Mouse (Mus musculus) heart, embryonic 15.5 days (tissue): ENCODE data around the gene Sugp2. TPM values are rescaled to one million over a fixed set of nuclear protein-coding genes. Genes with fewer than 3 reads are reported as not detected.
A peak's percentile ranks its signal among the peaks of the same experiment; 100 is the strongest.

ENCODE experiments used
- ATAC-seq: fragments of 200-750 bp; cut with Nextera tagmentation; replicated peaks from 2 replicates; pipeline ENCODE4 v1.8.0; 2017; ENCODE audit warnings: low read depth, moderate TSS enrichment; ENCODE audit not compliant: insufficient number of reproducible peaks, insufficient read depth, low FRiP score
- H3K27ac ChIP-seq: fragments of 300-500 bp; sonication (generic); 2 replicates; pipeline ENCODE4 v1.5.1; 2015; ENCODE audit warnings: mild to moderate bottlenecking, inconsistent platforms
- H3K27me3 ChIP-seq: fragments of 300-500 bp; sonication (generic); 2 replicates; pipeline ENCODE4 v1.6.1; 2015; ENCODE audit warnings: inconsistent platforms
- H3K36me3 ChIP-seq: fragments of 300-500 bp; sonication (generic); 2 replicates; pipeline ENCODE4 v1.6.1; 2015; ENCODE audit warnings: mild to moderate bottlenecking, inconsistent platforms
- H3K4me1 ChIP-seq: fragments of 300-500 bp; sonication (generic); replicated peaks from 2 replicates; pipeline ENCODE4 v1.6.1; 2015; ENCODE audit warnings: inconsistent platforms
- H3K4me2 ChIP-seq: fragments of 300-500 bp; sonication (generic); 2 replicates; pipeline ENCODE4 v1.6.1; 2015; ENCODE audit warnings: inconsistent platforms, mild to moderate bottlenecking, moderate library complexity
- H3K4me3 ChIP-seq: fragments of 300-500 bp; sonication (generic); 2 replicates; pipeline ENCODE4 v1.5.1; 2015; ENCODE audit warnings: mild to moderate bottlenecking, inconsistent platforms
- H3K9ac ChIP-seq: fragments of 300-500 bp; sonication (generic); 2 replicates; pipeline ENCODE4 v1.6.1; 2015; ENCODE audit warnings: mild to moderate bottlenecking, inconsistent platforms
- H3K9me3 ChIP-seq: fragments of 300-500 bp; sonication (generic); replicated peaks from 2 replicates; pipeline ENCODE4 v1.6.1; 2016; ENCODE audit warnings: inconsistent platforms
- WGBS: fragments of 180-500 bp; shearing (Covaris S2); methylation state at CpG from one replicate; pipeline ENCODE4 v1.1.7; 2015; ENCODE audit warnings: mixed read lengths; 5-methylcytosine and 5-hydroxymethylcytosine counted together
- polyA plus RNA-seq: library from polyadenylated mRNA; unstranded; fragments of >200 nt; fragmentation: Nextera tagmentation; extraction: Ambion mirVana; gene quantifications from 2 replicates; pipeline ENCODE4 v1.2.1, GENCODE M21; 2015

The Sugp2 gene
- polyA plus RNA-seq, 1 experiment from 2014 or later = 22.1 TPM

DNA sequence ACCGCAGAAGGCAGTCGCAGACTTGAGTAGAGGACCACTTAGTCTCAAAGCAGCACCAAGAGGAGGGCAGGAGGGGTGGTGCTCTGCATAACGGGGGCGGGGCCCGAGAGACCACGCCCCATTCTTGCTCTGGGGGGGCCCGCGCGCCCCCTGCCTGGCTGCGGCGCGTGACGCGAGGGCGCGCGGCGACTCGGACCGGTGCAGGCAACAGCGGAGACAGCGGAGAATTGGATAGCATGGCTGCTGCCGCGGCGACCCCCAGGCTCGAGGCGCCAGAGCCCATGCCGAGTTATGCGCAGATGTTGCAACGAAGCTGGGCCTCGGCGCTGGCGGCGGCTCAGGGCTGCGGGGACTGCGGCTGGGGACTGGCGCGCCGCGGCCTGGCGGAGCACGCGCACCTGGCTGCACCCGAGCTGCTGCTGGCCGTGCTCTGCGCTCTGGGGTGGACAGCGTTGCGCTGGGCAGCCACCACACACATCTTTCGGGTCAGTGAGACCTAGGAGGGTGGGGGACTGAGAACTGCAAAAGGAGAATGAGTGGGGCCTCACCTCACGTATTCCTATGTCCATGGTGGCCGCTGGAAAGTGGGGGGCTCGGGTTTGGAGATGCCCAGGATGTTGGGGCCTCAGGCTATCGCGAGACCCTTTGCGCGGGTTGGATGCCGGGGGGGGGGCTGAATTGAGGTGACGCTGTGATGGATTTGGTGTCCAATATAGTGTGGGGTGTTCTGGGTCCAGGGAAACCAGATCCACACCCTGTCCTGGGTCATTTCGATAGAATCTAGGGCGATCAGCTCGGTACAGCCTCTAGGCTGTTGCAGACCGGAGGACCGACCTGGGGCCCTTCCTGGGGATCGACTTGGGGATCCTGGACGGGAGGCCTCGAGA lies 81.8 kb downstream of the Sugp2 start, which contains the start of gene Cers1:
Gene Cers1, plus strand, starts transcription at position 152 of the 887 bp plus-strand sequence.
- no peaks in the 10 kb centered on the region for H3K9me3 ChIP-seq

DNA sequence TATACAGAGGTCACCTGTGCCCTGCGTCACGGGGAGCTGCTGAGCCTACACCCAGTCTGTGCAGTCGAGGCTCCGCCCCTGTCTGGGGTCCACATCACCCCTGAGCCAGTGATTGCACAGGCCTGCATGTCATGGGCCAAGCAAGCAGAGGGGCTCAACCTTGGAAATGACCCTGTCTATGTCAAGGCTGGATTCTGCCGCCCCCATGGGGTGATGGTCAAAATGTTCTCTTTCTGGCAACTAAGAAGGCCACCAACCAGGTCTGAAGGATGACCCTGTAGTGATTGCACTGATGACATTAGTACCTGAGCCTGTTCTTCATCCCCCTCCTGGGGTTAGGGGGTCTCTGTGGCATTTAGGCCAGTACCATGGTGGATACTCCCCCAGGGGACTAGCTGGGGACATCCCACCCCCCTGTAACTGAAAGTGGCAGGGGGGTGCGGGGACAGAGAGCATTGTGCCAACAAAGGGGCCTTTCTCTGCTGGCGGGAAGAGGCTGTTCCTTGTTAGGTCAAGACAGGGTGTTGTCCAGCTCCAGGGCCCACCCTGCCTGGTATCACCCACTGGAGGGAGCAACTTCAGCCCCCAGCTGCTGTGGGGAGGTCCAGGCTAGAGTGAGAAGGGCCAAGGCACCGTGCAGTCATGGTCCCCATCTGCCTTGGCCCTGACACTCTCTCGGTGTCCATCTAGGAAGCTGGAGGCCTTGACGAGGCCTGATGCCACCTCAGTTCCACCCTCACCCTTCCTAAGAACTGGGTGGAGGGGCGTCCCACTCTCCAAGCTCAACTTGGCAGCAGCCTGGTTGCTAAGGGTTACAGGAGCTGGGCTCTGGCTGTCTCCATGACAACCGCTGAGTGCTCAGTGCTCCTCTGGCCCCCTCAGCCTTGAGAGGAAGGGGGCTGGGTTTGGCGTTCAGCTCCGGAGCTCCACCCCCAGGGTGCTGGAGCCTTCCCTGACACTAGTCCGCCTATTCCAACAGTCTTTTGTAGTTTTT lies 82.8 kb downstream of the Sugp2 start:
- H3K4me3 ChIP-seq = peak overlapping the region; percentile 53
- peaks cover 35% of the 10 kb centered on the region for H3K4me1 ChIP-seq
- peak overlapping the region; percentile 78 for H3K4me2 ChIP-seq
- H3K27me3 ChIP-seq = 0 out of 2 replicates have a peak, but pooled peaks cover 4% of the 10 kb centered on the region
- peaks cover 14% of the 10 kb centered on the region for H3K36me3 ChIP-seq
- WGBS = 28% methylated on average over 15 of the region's 15 CpGs
- H3K9me3 ChIP-seq = no peaks in the 10 kb centered on the region
- H3K9ac ChIP-seq = 0 out of 2 replicates have a peak overlapping the region, but pooled peaks have one; percentile 47
- 0 out of 2 replicates have a peak, but pooled peaks have one; percentile 32 for ATAC-seq
- H3K27ac ChIP-seq = no peak overlapping the region

More for the DNA sequence above, 81.8 kb downstream of the Sugp2 start, which contains the start of gene Cers1:
- 3% methylated on average over 66 of the region's 66 CpGs for WGBS
- H3K4me3 ChIP-seq = peak within 1 kb of the TSS; percentile 53
- ATAC-seq = peak; percentile 65
- H3K4me2 ChIP-seq = peak within 1 kb of the TSS; percentile 78
- H3K36me3 ChIP-seq = peaks cover 24% of the 10 kb centered on the region
- 0 out of 2 replicates have a peak, but pooled peaks cover 4% of the 10 kb centered on the region for H3K27me3 ChIP-seq
- H3K27ac ChIP-seq = peak within 1 kb of the TSS; percentile 10; the same call in 1 of the 2 replicates
- H3K4me1 ChIP-seq = peaks cover 35% of the 10 kb centered on the region
- H3K9ac ChIP-seq = peak within 1 kb of the TSS; percentile 47

DNA sequence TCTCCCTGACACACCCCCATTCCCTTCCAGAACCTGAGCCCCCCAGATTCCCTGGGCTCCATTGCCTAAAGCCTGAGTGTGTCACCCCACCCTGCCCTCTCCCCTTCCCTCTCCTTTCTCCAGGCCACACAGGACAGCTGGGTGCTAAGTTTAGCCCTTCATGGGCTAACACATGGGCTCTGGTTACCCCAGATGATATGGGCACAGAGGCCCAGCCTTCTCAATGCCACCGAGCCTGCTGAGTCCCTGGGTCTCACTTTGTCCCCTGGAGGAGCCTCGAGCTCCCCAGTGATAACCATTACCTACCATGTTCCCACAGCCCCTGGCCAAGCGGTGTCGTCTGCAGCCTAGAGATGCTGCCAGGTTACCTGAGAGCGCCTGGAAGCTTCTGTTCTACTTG lies 83.8 kb downstream of the Sugp2 start:
- Histone ChIP-seq H3K27me3 (0 out of 2 replicates have a peak, but pooled peaks cover 4% of the 10 kb centered on the region), H3K27ac (no peak overlapping the region), H3K4me1 (peaks cover 35% of the 10 kb centered on the region), H3K9ac (no peak overlapping the region), H3K4me2 (no peak overlapping the region), H3K4me3 (no peak overlapping the region), H3K36me3 (peaks cover 7% of the 10 kb centered on the region), H3K9me3 (no peaks in the 10 kb centered on the region)
- WGBS = 72% methylated on average over 5 of the region's 5 CpGs
- no peak for ATAC-seq

DNA sequence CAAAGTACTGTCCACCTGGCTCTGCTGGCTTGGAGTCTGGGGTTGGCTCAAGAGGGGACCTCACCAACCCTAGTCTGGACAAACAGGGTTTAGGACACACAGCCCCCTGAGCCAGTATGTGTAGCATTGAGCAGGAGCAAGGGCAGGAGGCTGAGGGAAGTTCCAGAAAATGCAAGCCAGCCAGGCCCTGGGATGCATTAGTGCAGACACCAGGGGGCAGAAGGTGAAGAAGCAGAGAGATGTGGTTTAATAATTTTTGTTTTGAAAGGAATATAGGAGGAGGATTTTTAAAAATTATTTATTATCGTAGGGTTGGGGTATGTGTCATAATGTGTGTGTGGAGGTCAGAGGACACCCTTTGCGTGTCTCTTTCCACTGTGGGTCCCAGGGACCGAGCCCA lies 89.7 kb downstream of the Sugp2 start:
- Histone ChIP-seq H3K4me1 (no peaks in the 10 kb centered on the region), H3K27me3 (no peaks in the 10 kb centered on the region), H3K4me2 (no peak overlapping the region), H3K27ac (no peak overlapping the region), H3K9me3 (no peaks in the 10 kb centered on the region), H3K36me3 (no peaks in the 10 kb centered on the region), H3K4me3 (no peak overlapping the region), H3K9ac (no peak overlapping the region)
- WGBS = 87% methylated on average over 3 of the region's 3 CpGs
- ATAC-seq = no peak

DNA sequence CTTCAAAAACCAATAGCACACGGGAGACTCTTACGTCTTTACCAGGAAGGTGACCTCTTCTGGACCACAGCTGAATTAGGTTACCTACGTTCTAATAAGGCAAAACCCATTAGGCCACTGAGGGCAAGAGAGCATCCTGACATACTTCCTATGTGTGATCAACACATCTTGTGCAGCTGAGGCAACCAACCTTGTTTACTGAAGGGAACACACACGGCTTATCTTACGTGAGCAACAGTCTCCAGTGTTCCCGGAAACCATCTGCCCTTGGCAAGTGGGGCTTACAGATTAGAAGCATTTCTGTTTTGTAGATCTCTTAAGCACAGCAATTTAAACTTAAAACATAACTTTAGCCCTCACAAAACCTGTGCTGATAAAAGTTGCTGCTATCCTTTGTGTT lies 93.5 kb downstream of the Sugp2 start:
- no peak for ATAC-seq
- H3K9ac ChIP-seq = no peak overlapping the region
- H3K27ac ChIP-seq = no peak overlapping the region
- H3K4me1 ChIP-seq = peaks cover 22% of the 10 kb centered on the region
- no peaks in the 10 kb centered on the region for H3K9me3 ChIP-seq
- H3K36me3 ChIP-seq = peaks cover 14% of the 10 kb centered on the region
- H3K4me3 ChIP-seq = no peak overlapping the region
- H3K27me3 ChIP-seq = peaks cover 19% of the 10 kb centered on the region
- H3K4me2 ChIP-seq = no peak overlapping the region
- 80% methylated on average over 6 of the region's 6 CpGs for WGBS

DNA sequence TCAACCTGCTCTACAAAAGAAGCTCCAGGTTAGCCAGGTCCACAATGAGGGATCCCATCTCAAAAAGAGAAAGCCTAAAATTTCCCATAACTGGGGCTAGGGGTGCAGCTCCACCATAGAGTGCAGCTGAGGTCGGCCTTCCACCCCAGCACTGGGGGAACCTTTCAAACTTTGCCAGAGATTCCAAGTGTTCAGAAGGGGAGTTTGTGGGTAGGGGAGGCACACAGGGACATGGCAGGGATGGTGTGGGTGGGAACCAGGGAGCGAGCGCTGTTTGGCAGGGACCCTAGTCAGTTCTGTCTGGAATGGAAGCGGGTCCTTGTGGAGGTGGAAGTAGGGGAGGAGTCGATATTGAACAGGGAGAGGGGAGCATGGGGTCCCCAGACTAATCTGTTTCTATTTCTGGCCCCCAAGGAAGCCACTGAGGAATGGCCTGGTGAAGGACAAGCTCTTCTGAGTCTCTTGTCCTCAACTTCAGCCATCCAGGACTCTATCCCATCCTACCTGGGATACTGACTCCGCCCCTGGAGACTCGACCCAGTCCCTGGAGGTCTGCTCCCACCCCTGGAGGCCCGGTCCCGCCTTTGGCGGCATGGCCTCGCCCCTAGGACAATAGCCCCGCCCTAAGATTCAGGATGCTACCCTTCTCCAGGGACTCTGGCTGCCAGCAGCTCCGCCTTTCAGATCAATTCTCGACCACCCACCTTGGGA lies 95.3 kb downstream of the Sugp2 start, which contains the start of gene Gdf1:
Gene Gdf1, plus strand, starts transcription at position 694 of the 711 bp plus-strand sequence.
- Histone ChIP-seq H3K4me2 (peak within 1 kb of the TSS; percentile 53), H3K9ac (peak within 1 kb of the TSS; percentile 21; the same call in 1 of the 2 replicates), H3K4me1 (peaks cover 23% of the 10 kb centered on the region), H3K27ac (no peak within 1 kb of the TSS), H3K36me3 (peaks cover 31% of the 10 kb centered on the region), H3K4me3 (peak within 1 kb of the TSS; percentile 15), H3K9me3 (no peaks in the 10 kb centered on the region), H3K27me3 (peaks cover 19% of the 10 kb centered on the region)
- WGBS = 31% methylated on average over 14 of the region's 14 CpGs
- ATAC-seq = no peak

Other genes starting within 250 kb of the Sugp2 start
- 33.2 and 46.3 TPM in 2 replicates for gene Gatad2a, start 237.8 kb upstream of the Sugp2 start, polyA plus RNA-seq
- gene Mau2, start 191.5 kb upstream of the Sugp2 start, polyA plus RNA-seq = 32.0 and 43.5 TPM in 2 replicates
- gene Sugp1, start 191.4 kb upstream of the Sugp2 start, polyA plus RNA-seq = 25.4 and 31.5 TPM in 2 replicates
- 0.60 and 1.0 TPM in 2 replicates for gene Tm6sf2, start 161.3 kb upstream of the Sugp2 start, polyA plus RNA-seq
- 0.03 TPM in 1 of 2 replicates, not detected in the other for gene Hapln4, start 150.8 kb upstream of the Sugp2 start, polyA plus RNA-seq
- gene Ncan, start 113.4 kb upstream of the Sugp2 start, polyA plus RNA-seq = 0.16 and 0.71 TPM in 2 replicates
- gene Nr2c2ap, start 102.9 kb upstream of the Sugp2 start, polyA plus RNA-seq = 29.5 and 35.6 TPM in 2 replicates
- 16.5 and 19.9 TPM in 2 replicates for gene Rfxank, start 95.1 kb upstream of the Sugp2 start, polyA plus RNA-seq
- gene Borcs8, start 94.7 kb upstream of the Sugp2 start, polyA plus RNA-seq = 31.5 and 38.7 TPM in 2 replicates
- gene Mef2b, start 94.5 kb upstream of the Sugp2 start, polyA plus RNA-seq = 0.28 and 0.44 TPM in 2 replicates
- gene Tmem161a, start 61.9 kb upstream of the Sugp2 start, polyA plus RNA-seq = 77.6 and 89.7 TPM in 2 replicates
- gene Slc25a42, start 21.9 kb upstream of the Sugp2 start, polyA plus RNA-seq = 7.6 and 12.5 TPM in 2 replicates
- 16.4 and 24.0 TPM in 2 replicates for gene Armc6, start 240 bp downstream of the Sugp2 start, polyA plus RNA-seq
- gene Homer3, start 48.6 kb downstream of the Sugp2 start, polyA plus RNA-seq = 24.2 and 33.6 TPM in 2 replicates
- gene Ddx49, start 68.3 kb downstream of the Sugp2 start, polyA plus RNA-seq = 25.2 and 33.6 TPM in 2 replicates
- 241 and 335 TPM in 2 replicates for gene Cope, start 68.3 kb downstream of the Sugp2 start, polyA plus RNA-seq
- 1.3 and 2.3 TPM in 2 replicates for gene Cers1, start 81.5 kb downstream of the Sugp2 start, polyA plus RNA-seq
- gene Gdf1, start 95.6 kb downstream of the Sugp2 start, polyA plus RNA-seq = 0.31 and 1.4 TPM in 2 replicates
- gene Upf1, start 119.1 kb downstream of the Sugp2 start, polyA plus RNA-seq = 10.5 and 13.4 TPM in 2 replicates
- gene Comp, start 139.3 kb downstream of the Sugp2 start, polyA plus RNA-seq = 2.8 and 4.0 TPM in 2 replicates
- gene Crtc1, start 205.4 kb downstream of the Sugp2 start, polyA plus RNA-seq = 8.7 and 14.2 TPM in 2 replicates
- 8.7 and 12.7 TPM in 2 replicates for gene Klhl26, start 242.7 kb downstream of the Sugp2 start, polyA plus RNA-seq